Mouse (Mus musculus) c-Kit-positive CD71-positive TER-119-negative erythroid progenitor cells, embryonic 14.5 days (primary cell): ENCODE results near the gene Ppcdc.
"Not testable (repeated sequence)": the region's sequence is repeated elsewhere in the genome, so short reads cannot be mapped to it uniquely, and the experiment has no call there.

Experiments
- DNase-seq: peaks from one replicate; pipeline ENCODE4 v3.0.0-alpha.2; 2013; ENCODE audit warnings: low read depth

Ppcdc gene

DNA sequence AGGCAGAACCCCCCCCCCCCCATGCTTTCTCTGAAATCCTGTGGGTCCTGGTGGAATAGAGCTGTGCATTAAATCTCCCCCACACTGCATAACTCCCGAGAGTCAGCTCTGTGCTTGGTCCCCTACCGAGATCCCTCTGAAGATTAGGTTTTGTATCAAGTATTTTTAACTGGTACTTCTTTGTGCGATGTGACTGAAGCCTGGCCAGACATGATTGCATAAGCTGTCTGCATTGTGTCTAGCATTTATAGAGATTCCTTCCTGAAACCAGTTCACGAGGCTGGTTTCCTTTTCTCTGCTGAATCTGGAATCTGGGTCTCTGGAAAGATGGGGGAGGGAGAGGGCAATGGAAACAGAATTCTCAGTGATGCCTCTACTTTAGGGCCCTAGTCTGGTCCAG lies 11.5 kb downstream of the Ppcdc start:
- DNase-seq = no peak

DNA sequence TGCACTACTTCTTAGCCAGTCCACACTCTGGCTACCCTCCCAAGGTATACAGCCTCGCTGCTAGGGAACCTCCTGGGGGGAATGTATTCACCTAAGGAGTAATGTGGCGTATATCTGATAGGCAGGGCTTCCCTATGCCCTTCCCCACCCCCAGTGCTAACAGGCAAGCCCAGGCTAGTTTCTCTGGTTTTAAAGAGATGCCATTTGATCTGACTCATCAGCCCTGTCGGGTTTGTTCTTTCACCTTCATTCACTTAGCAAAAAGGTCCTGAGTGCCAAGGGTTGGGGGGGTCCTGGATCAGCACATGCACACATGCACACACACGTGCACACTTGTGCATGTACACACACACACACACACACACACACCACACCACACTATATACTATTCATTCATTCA lies 12.0 kb downstream of the Ppcdc start:
- DNase-seq = no peak

DNA sequence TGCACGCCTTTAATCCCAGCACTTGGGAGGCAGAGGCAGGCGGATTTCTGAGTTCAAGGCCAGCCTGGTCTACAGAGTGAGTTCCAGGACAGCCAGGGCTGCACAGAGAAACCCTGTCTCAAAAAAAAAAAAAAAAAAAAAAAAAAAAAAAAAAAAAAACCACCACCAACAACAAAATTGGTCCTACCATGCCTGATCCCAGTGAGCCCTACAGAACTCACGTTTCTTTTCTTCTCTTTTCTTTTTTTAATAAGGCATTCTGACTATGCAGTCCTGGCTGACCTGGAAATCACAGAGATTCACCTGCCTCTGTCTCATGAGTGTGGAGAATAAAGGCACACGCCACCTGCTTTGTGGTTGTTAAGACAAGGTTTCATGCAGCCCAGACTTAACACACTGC lies 12.8 kb downstream of the Ppcdc start:
- not testable (repeated sequence) for DNase-seq

DNA sequence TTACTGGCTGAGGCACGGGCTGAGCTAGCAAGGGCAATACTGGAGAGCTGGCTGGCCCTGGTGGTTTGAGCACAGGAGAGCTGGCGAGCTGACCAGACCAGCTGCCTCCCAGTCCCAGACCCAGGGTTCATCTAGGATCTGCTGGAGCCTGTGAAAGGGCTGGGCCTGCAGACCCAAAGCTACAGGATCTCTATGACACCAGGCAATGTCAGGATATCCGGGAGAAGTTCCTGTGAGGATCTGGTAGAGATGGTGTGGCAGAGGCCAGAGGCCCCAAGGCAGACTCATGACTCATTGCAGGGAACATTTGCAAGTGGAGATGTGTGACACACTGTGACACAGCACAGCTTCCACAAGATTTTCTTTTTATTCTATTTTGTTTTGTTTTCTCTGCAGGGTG lies 14.8 kb downstream of the Ppcdc start:
- no peak for DNase-seq

DNA sequence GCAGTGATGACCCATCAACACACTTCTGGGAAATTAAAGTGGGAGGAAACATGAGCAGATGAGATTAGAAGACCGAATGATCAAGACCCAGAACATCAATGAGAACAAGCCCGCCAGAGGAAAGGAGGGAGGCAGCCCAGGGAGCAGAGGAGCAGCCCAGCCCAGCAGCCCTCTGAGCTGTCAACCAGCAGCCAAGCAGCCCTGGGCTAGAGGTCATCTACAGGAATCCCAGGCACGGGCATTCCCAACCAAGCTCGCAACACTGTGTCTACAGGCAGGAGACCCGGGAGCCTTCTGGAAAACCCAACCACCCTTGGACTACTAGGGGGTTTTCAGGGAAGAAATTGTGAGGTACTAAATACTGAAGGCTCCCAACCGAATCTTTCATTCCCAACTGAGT lies 15.9 kb downstream of the Ppcdc start:
- DNase-seq = no peak

DNA sequence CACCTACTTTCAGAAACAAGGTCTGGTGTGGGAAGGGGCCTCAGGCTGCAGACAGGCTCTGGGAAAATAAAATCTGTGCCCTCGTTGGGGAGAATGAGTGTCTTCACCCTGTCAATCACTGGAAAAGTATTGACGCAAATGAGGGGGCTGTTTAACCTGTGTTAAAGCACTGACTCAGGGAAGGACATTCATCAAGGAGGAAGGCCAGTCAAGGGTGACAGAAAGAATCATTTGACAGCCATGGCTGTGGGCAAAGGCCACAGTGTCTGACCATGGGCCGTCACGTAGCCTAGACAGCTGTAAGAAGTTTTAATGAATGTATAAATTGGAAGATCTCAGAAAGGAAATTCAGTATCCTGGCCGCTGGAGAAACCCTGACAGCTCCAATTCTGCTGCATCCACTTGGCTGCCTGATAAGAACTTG lies 18.2 kb downstream of the Ppcdc start:
- no peak for DNase-seq

DNA sequence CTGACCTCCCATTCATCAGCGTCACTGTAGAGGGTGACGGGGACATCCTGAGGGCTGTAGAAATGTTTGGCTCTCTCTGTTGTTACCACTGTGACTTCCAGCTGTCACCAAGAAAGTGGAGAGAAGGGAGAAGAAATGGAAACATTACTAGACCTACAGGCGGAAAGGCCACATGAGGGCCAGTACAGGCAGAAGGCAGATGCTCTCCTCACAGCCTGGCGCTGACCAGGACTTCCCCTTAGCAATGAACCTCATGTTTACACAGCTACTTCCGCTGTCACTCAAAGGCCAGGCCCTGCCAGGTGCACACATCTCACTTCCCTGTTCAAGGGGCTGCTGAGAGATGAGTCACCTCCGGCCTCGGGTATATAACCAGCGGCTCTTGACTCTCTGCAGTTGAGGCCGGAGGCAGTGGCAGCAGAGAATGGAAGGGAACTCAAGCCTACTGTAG lies 18.8 kb downstream of the Ppcdc start:
- no peak for DNase-seq

DNA sequence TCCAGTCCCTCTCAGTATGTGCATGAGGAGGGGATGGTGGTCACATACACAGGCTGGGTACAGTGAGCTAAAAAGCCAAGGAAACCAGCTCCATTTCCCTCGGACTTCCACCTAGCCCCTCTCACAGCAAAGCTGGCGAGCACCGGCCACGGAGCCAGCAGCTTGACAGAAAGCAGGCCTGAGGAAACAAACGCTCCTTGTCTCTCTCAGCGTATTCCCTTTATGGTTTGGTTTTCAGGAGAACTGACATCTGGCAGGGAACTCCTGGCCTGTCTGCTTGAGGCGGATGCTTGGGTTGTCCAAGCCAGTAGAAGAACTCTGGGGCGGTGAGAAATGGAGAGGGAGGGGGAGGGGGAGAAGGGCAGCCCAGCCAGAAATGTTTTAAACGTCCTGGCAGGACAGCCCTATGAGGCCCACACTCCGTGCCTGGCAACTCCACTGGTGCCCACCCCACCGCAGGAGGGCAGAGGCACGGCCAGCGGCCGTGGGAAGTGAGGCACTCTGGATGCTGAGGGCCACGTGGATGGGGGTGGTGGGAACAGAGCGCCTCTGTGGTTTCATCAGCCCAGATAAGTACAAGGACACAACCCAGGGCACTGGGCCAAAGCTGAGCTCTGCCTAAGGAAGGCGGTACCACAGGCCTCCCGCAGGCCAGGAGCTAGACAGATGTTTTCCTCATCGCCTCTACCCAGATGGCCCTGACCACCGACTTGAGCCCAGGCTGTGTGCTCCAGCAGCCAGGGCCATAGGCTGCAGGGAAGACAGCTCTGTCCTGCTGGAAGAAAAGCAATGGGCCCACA lies 19.4 kb downstream of the Ppcdc start:
- DNase-seq = no peak

DNA sequence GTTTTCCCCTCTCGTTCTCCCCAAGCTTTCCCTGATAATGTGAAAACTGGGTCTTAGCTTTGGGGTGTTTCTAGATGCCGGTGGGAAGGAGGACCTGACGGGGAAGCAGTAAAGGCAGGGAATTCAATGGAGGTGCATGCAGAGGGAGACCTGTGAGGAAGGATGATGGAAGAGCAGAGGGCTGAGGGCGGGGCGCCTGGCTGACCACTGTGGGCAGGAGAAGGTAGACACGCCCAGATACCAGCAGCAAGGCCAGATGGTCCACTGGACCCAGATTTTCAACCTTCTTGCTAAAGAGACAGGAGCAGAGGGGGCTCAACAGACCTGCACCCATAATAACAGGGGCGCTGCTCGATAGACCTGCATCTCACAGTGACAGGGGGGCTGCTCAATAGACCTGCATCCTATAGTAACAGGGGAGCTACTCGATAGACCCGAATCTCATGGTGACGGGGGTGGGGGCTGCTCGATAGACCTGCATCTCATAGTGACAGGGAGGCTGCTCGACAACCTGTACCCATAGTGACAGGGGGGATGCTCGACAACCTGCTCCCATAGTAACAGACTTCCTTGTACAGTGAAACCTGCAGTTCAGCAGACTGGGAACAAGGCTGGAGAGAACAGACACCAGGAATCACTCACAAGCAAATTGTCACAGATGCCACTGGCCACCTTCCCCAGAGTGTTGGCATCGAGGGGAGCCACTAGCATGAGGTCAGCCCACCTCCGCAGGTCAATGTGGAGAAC lies 20.2 kb downstream of the Ppcdc start:
- DNase-seq = no peak

DNA sequence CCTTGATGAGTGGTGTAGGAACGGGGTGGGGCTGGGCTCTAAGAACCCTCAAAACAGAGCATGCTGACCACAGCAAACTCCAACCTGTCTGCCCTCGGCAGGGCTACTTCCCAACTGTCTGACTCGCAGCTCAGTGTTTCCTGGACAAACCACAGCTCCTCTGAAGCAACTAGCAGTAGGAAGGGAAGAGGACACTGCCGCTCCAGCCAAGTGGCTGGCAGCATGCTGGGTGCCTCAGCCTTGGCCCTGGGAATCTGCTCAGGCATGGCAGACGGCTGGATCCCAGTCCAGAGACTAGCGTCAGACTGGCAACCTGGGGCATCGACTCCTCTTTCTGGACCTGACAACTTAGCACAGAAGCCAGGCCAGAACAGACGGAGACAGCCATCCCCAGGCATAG lies 22.6 kb downstream of the Ppcdc start:
- DNase-seq = no peak

DNA sequence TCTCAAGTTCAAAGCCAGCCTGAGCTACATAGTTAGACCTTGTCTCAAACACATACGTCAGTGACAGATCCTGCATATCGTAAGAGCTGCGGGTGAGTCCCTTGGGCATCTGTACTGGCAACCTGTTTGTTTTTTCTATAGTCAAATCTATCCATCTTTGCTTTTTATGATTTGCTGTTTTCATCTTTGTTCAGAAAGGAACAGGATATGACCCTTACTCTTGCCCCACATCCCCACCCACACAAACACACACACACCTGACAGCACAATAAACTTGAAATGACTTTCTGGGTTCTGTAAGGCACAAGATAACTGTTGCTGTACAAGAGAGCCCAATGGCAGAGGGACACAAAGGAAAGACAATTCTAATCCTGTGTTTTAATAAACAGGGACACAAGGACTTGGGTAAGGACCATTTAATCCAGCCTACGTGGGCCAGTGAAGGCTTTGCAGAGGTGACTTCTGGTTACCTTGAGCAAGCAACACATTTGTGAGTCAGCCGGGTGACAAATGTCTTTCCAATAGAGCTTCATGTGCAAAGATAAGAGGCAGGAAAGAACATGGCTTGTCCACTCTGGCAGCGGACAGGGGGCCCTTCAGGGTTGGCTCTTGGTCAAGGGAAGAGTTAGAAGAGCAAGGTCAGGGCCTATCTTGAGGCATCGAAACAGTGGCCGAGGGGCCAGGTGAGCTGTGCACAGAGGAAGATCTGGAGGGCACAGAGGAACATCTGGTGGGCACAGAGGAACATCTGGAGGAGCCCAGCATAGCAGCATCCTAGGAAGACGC lies 32.6 kb downstream of the Ppcdc start:
- DNase-seq = no peak

DNA sequence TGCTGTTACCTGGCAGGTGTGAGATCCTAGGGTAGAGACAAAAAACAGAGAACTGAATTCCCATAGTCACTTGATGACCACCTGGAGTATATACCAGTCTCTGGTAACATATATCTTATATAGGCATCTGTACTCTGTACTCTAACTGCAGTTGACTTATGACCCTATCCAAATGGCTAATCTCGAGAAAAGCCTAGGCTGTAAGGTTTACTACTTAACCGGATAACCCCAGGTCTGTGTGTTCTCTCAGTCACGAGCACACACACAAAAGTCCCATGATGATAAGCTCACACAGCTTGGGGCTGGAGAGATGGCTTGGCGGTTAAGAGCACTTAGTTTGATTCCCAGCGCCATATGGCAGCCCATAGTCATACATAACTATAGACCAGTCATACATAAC lies 33.5 kb downstream of the Ppcdc start:
- no peak for DNase-seq

DNA sequence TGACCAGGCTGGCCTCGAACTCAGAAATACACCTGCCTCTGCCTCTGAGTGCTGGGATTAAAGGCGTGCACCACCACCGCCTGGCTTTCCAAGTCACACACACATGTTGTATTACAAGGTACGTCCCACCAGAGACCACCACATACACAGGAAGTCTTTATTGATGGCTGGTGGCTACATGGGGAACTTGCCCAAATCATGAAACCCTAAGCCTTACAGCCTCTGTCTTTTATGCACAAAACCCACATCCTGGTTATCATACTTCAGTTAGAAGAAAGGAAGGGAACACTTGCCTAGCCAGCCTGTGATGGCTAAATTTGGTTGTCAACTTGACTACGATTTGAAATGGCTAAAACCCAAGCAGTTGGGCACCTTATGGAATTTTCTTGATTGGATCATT lies 35.9 kb downstream of the Ppcdc start:
- DNase-seq = no peak

DNA sequence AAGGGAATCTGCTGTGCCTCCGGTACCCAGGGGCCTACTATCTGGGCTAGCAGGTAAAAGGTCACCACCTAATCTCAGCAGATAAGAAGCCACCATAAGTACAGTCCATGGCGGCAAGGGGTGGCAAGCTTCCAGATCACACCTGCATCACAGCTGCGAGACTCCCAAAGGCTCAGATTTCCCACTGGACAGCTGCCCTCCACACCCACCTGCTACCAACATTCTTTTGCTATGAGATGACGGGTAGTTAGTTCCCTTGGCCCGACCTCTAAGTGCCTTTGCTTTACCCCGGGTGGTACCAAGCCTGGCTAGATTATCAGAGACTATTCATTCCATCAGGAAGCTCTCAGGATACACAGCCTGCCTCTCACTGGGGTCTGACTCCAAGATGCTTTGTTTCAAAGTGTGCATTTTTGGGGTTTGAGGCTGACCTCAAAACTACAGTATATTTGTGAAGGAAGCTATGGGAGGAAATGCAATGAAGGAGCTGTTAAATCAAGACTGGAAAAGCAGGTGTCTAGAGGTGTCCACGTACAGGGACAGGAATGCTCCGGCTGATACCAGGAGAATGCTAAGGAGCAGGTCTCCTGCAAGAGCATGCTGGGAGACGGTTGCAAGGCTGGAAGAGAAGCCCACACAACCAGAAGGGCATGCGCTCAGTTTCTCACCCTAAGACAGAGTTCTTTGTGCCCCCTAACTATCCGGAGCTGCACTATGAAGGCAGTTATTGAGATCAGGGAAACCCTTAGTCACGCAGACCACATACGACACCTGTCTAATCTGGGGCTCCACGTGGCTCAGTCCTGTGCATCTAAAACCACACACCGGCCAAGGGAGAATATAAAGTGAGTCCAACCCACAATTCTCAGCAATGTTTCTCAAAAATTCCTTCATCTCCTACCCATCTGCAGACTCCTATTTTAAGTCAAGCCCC lies 37.3 kb downstream of the Ppcdc start:
- DNase-seq = no peak

DNA sequence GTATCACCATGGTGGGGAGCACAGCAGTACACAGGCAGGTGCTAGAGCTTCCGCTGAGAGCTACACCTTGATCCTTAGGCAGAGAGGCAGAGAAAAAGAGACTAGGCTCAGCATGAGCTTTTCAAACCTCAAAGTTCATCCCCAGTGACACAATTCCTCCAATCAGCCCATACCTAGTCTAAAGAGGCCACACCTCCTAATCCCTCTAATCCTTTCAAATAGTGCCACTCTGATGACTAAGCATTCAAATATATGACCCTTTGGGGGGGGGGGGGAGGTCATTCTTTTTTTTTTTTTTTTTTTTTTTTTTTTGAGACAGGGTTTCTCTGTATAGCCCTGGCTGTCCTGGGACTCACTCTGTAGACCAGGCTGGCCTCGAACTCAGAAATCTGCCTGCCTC lies 41.2 kb downstream of the Ppcdc start:
- DNase-seq = no peak

DNA sequence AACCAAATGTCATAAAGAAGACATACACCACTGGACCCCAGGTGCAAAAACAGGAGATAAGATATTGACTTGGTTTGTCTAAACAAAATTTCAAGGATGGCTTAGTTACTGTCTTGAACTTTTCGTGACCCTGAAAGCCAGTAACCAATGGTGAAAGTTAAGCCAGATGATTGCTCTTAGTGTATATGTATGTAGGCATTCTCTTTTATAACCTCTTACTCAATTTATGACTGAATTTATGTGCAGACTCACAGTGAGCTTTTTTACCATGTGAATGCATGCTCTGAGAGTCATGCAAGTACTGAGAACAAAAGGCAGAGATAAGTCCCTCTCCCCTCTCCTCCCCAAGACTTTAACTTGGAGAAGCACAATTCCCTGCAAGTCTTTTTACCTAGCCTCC lies 47.0 kb downstream of the Ppcdc start:
- no peak for DNase-seq

DNA sequence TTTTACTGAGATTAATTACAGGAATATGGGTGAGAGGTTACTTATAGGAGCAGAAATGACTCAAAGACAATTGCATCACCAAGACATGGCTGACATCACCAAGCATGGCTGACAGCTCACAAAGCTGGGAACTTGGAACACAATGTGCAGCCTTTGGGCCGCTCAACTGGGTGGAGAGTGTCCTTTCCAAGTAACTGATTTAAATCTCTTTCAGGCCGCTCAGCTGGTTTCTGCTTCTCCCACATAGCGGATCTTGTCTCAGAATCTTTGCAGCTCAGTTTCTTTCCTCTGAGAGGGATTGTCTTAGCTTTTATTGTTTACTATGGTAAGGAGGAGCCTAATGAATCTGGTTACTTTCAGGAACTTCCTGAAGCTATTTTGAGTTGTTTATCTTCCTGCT lies 49.1 kb downstream of the Ppcdc start:
- DNase-seq = no peak

DNA sequence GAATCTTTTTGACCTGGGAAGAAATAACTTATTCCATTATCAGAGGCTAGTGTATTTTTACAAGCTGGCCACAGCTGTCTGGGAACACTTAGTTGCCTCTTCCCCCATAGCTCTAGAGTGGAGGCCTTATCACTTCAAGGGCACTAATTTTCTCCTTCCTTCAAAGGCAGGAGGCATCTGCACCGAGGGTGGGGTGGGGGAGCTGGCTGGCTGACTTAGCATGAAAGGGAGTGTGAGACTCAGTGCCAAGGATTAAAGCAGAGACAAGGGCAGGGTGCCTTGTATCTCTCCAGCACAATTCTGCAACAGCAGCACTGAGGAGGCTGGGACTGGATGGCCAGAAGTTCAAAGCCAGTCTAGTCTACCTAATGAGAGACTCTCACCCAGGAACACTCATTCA lies 50.8 kb downstream of the Ppcdc start:
- no peak for DNase-seq

DNA sequence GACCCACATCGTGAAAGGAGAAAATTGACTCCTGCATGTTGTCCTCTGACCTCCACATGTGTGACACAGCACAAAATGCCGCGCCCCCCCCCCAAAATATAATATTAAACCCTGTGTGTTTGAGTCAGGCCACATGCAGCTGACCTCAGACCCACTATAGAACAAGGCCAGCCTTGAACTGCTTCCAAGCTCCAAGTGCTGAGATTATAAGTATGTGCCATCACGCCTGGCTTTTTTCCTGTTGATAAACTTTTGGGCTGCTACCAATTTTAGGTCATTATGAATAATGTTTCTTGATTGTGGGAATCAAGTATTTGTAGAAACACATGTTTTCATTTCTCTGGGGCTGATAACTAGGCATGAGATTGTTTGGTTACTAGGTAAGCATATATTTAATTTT lies 53.0 kb downstream of the Ppcdc start:
- DNase-seq = no peak

DNA sequence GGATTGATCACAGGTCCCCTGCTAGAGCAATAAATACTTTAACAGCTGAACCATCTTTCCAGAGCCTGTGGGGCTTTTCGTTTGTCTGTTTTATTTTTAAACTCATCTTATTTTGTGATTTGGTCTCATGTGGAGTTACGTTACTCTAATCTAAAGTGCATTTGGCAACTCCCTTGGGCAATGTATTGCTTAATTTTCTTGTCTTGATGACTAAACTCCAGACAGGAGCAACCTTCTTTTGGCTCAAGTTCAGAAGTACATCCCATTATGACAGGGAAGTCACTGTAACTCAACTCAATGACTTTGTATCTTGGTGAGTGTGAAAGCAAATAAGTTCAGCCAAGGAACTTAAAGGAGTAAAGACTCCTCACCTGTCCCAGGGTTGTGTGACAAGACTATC lies 55.3 kb downstream of the Ppcdc start:
- no peak for DNase-seq

DNA sequence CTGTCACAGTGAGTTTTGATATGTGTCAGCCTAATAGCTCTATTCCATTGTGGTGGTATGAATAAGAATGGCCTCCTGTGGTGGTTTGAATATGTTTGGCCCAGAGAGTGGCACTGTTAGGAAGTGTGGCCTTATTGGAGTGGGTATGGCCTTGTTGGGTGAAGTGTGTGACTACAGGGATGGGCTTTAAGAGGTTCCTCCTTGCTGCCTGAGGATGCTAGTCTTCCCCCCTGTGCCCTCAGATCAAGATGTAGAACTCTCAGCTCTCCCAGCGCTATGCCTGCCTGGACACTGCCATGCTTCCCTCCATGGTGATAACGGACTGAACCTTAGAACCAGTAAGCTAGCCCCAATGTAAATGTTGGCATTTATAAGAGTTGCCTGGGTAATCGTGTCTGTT lies 78.9 kb downstream of the Ppcdc start:
- DNase-seq = no peak
